Mouse (Mus musculus): ENCODE data around the gene Odf4.
A peak's percentile ranks its signal among the peaks of the same experiment; 100 is the strongest.
"Not testable (repeated sequence)": the region's sequence is repeated elsewhere in the genome, so short reads cannot be mapped to it uniquely, and the experiment has no call there.

Gene Odf4

GRCm38 (mm10) chr11:68926981-68927380 lies at the start of gene Odf4:
Gene Odf4, minus strand, starts transcription at chr11:68927081.
- no peak for DNase-seq (ENCODE audit: low read depth, low spot score)

GRCm38 (mm10) chr11:68975601-68976000 lies 48.7 kb upstream of the Odf4 start:
- DNase-seq (ENCODE audit: low read depth, low spot score), result no peak

GRCm38 (mm10) chr11:68975085-68975484 lies 48.2 kb upstream of the Odf4 start, which contains the start of gene Rangrf:
Gene Rangrf, minus strand, starts transcription at chr11:68975185.
- DNase-seq (ENCODE audit: low read depth, low spot score), result no peak

- no peak for DNase-seq (ENCODE audit: low read depth, low spot score)
These were observed 47.2 kb upstream of the Odf4 start for GRCm38 (mm10) chr11:68974059-68974450.

GRCm38 (mm10) chr11:68973250-68974058 lies 46.6 kb upstream of the Odf4 start:
- DNase-seq (ENCODE audit: low read depth, low spot score), result peak; percentile 77

- no peak for DNase-seq (ENCODE audit: low read depth, low spot score)
These were observed 43.4 kb upstream of the Odf4 start for GRCm38 (mm10) chr11:68970232-68970631.

- no peak for DNase-seq (ENCODE audit: low read depth, low spot score)
These were observed 41.9 kb upstream of the Odf4 start for GRCm38 (mm10) chr11:68968752-68969151.

- DNase-seq (ENCODE audit: low read depth, low spot score), result peak; percentile 78
These were observed 40.7 kb upstream of the Odf4 start, which contains the start of gene Slc25a35 for GRCm38 (mm10) chr11:68967337-68968282. Gene Slc25a35, plus strand, starts transcription at chr11:68968131.

- no peak for DNase-seq (ENCODE audit: low read depth, low spot score)
These were observed 39.7 kb upstream of the Odf4 start for GRCm38 (mm10) chr11:68966554-68966953.

- DNase-seq (ENCODE audit: low read depth, low spot score), result peak; percentile 34
These were observed 39.0 kb upstream of the Odf4 start for GRCm38 (mm10) chr11:68965845-68966244.

GRCm38 (mm10) chr11:68965050-68965449 lies 38.2 kb upstream of the Odf4 start:
- no peak for DNase-seq (ENCODE audit: low read depth, low spot score)

- DNase-seq (ENCODE audit: low read depth, low spot score), result no peak
These were observed 36.5 kb upstream of the Odf4 start for GRCm38 (mm10) chr11:68963405-68963804.

- DNase-seq (ENCODE audit: low read depth, low spot score), result not testable (repeated sequence)
These were observed 35.3 kb upstream of the Odf4 start for GRCm38 (mm10) chr11:68962159-68962558.

- no peak for DNase-seq (ENCODE audit: low read depth, low spot score)
These were observed 34.7 kb upstream of the Odf4 start for GRCm38 (mm10) chr11:68961596-68961995.

GRCm38 (mm10) chr11:68957971-68958370 lies 31.1 kb upstream of the Odf4 start:
- no peak for DNase-seq (ENCODE audit: low read depth, low spot score)

GRCm38 (mm10) chr11:68957308-68957707 lies 30.4 kb upstream of the Odf4 start, which contains the start of gene Arhgef15:
Gene Arhgef15, minus strand, starts transcription at chr11:68957480.
- DNase-seq (ENCODE audit: low read depth, low spot score), result no peak

- no peak for DNase-seq (ENCODE audit: low read depth, low spot score)
These were observed 29.8 kb upstream of the Odf4 start for GRCm38 (mm10) chr11:68956697-68957096.

GRCm38 (mm10) chr11:68956107-68956506 lies 29.2 kb upstream of the Odf4 start:
- DNase-seq (ENCODE audit: low read depth, low spot score), result no peak

- DNase-seq (ENCODE audit: low read depth, low spot score), result no peak
These were observed 28.6 kb upstream of the Odf4 start for GRCm38 (mm10) chr11:68955473-68955872.

GRCm38 (mm10) chr11:68954408-68954807 lies 27.5 kb upstream of the Odf4 start:
- DNase-seq (ENCODE audit: low read depth, low spot score), result no peak

- no peak for DNase-seq (ENCODE audit: low read depth, low spot score)
These were observed 27.0 kb upstream of the Odf4 start for GRCm38 (mm10) chr11:68953903-68954302.

GRCm38 (mm10) chr11:68947542-68947993 lies 20.7 kb upstream of the Odf4 start:
- no peak for DNase-seq (ENCODE audit: low read depth, low spot score)
